12 mouse cellular contexts compared by ENCODE assay signal in genomic region chr2:78961580-78961979, GRCm38 (mm10).
DNase-seq lines count a peak whose midpoint lies in the region; ATAC-seq lines count a peak whose summit lies in the region.
"Had no signal": no experiment of that assay in that cellular context is flagged by ENCODE, and none has a peak within 500 bp of the region (broad histone marks: within the 10 kb centered on the region; RNA-seq: fewer than 3 reads in every experiment).

No protein-coding gene starts in this region.

- H3K4me1 ChIP-seq in neural tube, embryonic 15.5 days = peaks cover 8% of the 10 kb centered on the region
- peaks cover 24% of the 10 kb centered on the region for H3K4me1 ChIP-seq in limb, embryonic 10.5 days
- H3K4me1 ChIP-seq in midbrain, embryonic 13.5 days (replicated peaks) = peaks cover 14% of the 10 kb centered on the region

- no peaks in the 10 kb centered on the region for H3K27me3 ChIP-seq in neural tube, embryonic 15.5 days (replicated peaks)
- H3K27me3 ChIP-seq in limb, embryonic 10.5 days (ENCODE audit: low read depth, poor library complexity, severe bottlenecking) = no peaks in the 10 kb centered on the region
- no peaks in the 10 kb centered on the region for H3K27me3 ChIP-seq in midbrain, embryonic 13.5 days

- ATAC-seq in neural tube, embryonic 15.5 days (ENCODE audit: low FRiP score) = no peak
- peak; percentile 77 for ATAC-seq in activated CD4-positive, CD25-positive, alpha-beta regulatory T cell, adult 4 months
- ATAC-seq in midbrain, embryonic 13.5 days = no peak
- no peak for ATAC-seq in cerebellum, adult (ENCODE audit: insufficient number of reproducible peaks, low FRiP score, low TSS enrichment)

- no peak overlapping the region for H3K27ac ChIP-seq in neural tube, embryonic 15.5 days (replicated peaks)
- 0 out of 2 replicates have a peak overlapping the region, but pooled peaks have one; percentile 14 for H3K27ac ChIP-seq in limb, embryonic 10.5 days
- no peak overlapping the region for H3K27ac ChIP-seq in midbrain, embryonic 13.5 days

- no peaks in the 10 kb centered on the region for H3K36me3 ChIP-seq in neural tube, embryonic 15.5 days
- no peaks in the 10 kb centered on the region for H3K36me3 ChIP-seq in limb, embryonic 10.5 days
- H3K36me3 ChIP-seq in midbrain, embryonic 13.5 days = no peaks in the 10 kb centered on the region

- no peak overlapping the region for H3K4me3 ChIP-seq in neural tube, embryonic 15.5 days (replicated peaks)
- H3K4me3 ChIP-seq in limb, embryonic 10.5 days = no peak overlapping the region
- H3K4me3 ChIP-seq in midbrain, embryonic 13.5 days (replicated peaks) = no peak overlapping the region

- H3K9me3 ChIP-seq in neural tube, embryonic 15.5 days (replicated peaks) = no peaks in the 10 kb centered on the region
- H3K9me3 ChIP-seq in limb, embryonic 10.5 days (replicated peaks) = no peaks in the 10 kb centered on the region
- no peaks in the 10 kb centered on the region for H3K9me3 ChIP-seq in midbrain, embryonic 13.5 days

- H3K4me2 ChIP-seq in neural tube, embryonic 15.5 days = no peak overlapping the region
- H3K4me2 ChIP-seq in midbrain, embryonic 13.5 days (replicated peaks) = no peak overlapping the region

- no peak overlapping the region for H3K9ac ChIP-seq in neural tube, embryonic 15.5 days (replicated peaks)
- H3K9ac ChIP-seq in midbrain, embryonic 13.5 days (replicated peaks) = no peak overlapping the region

- DNase-seq in neural tube, embryonic 10.5 days (ENCODE audit: extremely low spot score, low spot score) = peak; percentile 26
- DNase-seq in limb, embryonic 10.5 days (ENCODE audit: low spot score) = peak; percentile 35
- peak; percentile 29 for DNase-seq in yolk sac, embryonic 10.5 days (ENCODE audit: low spot score)
- no peak for DNase-seq in right cerebral cortex, postnatal 10 days (ENCODE audit: low spot score in 2 of 2)
- DNase-seq: heart, postnatal 14 days; kidney, postnatal 14 days; lung, adult 18-20 months; thymus, postnatal 36 days had no signal

- WGBS in neural tube, embryonic 15.5 days = 23% methylated on average over 7 of the region's 7 CpGs
- 18% methylated on average over 7 of the region's 7 CpGs for whole genome bisulfite sequencing in limb, embryonic 10.5 days
- WGBS in midbrain, embryonic 13.5 days = 35% methylated on average over 7 of the region's 7 CpGs

Comparison
In these comparisons a context has a peak if more than half of its experiments do, and no peak if none do; other contexts are left out.
1. DNase-seq: peak in neural tube, embryonic 10.5 days (single experiment), limb, embryonic 10.5 days (single experiment) and yolk sac, embryonic 10.5 days (single experiment); none in right cerebral cortex, postnatal 10 days (0 of 2).